Mouse (Mus musculus): ENCODE results near the gene Sgip1. TPM values are rescaled to one million over a fixed set of nuclear protein-coding genes. Genes with fewer than 3 reads are reported as not detected.

Gene Sgip1
- total and polyA plus RNA-seq, 2 experiments from 2014 or later: 0.97 TPM; not detected in 1

DNA sequence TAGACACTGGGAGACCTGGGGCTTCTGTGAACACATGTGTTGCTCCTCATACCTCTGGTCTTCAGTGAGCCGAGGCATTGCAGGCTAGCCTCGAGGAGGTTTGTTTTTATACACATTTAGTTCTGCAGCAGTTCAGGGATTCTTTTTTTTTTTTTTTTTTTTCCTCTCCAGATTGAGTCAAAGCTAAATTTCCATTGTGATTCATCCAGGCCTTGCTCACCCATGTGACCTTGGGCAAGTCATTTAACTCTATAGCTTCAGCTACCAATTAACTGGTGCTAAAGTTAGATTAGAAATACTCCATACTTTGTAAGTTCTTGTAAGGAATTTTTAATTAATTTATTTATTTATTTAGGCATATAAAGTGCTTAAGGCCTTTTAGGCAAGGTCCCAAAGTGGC, 145.4 kb downstream of the Sgip1 start:
- TF ChIP-seq CTCF (IDR thresholded peaks at IDR 0.05; ENCODE audit: low read depth) (no peak), EP300 (IDR thresholded peaks at IDR 0.05; ENCODE audit: low read depth) (no peak)
- no peaks in the 10 kb centered on the region for H3K9me3 ChIP-seq (replicated peaks; ENCODE audit: control insufficient read depth, low read length)
- ATAC-seq (ENCODE audit: insufficient read depth, low read depth) (no peak), DNase-seq (ENCODE audit: low spot score) (no peak)
- H3K4me3 ChIP-seq (ENCODE audit: low read depth, low read length): no peak overlapping the region
- H3K36me3 ChIP-seq (replicated peaks; ENCODE audit: control insufficient read depth, insufficient read depth, low read length): no peaks in the 10 kb centered on the region
- no peak overlapping the region for H3K4me2 ChIP-seq (ENCODE audit: low read depth, low read length)
- H3K4me1 ChIP-seq (ENCODE audit: control insufficient read depth, insufficient read depth): no peaks in the 10 kb centered on the region
- no peak overlapping the region for H3K9ac ChIP-seq (replicated peaks; ENCODE audit: low read depth, low read length)
- 53% methylated on average over 2 of the region's 2 CpGs for WGBS
- no peaks in the 10 kb centered on the region for H3K27me3 ChIP-seq (ENCODE audit: control insufficient read depth, insufficient read depth, low read length)
- no peak overlapping the region for H3K27ac ChIP-seq (ENCODE audit: low read depth)

DNA sequence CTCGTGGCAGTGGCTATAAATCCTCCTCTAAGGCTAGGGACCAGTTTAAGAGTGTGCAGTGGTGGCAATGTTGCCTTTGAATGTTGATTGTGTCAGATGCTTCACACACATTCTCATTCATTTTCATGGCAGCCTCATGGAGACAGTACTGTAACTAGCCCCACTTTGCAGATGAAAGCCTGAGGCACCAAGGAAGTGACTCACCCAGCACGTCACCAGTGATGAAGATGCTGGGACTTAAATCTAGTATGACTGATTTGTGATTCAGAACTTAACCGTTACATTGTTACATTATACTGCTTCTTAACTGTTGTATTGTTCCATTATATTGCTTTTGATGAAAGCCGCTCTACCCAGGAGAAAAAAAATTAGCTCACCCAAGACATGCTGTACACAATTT, 145.8 kb downstream of the Sgip1 start:
- Histone ChIP-seq H3K4me2 (ENCODE audit: low read depth, low read length) (no peak overlapping the region), H3K4me1 (ENCODE audit: control insufficient read depth, insufficient read depth) (no peaks in the 10 kb centered on the region), H3K9me3 (replicated peaks; ENCODE audit: control insufficient read depth, low read length) (no peaks in the 10 kb centered on the region), H3K27me3 (ENCODE audit: control insufficient read depth, insufficient read depth, low read length) (no peaks in the 10 kb centered on the region), H3K27ac (ENCODE audit: low read depth) (no peak overlapping the region), H3K9ac (replicated peaks; ENCODE audit: low read depth, low read length) (no peak overlapping the region), H3K4me3 (ENCODE audit: low read depth, low read length) (no peak overlapping the region), H3K36me3 (replicated peaks; ENCODE audit: control insufficient read depth, insufficient read depth, low read length) (no peaks in the 10 kb centered on the region)
- DNase-seq (ENCODE audit: low spot score) (no peak), ATAC-seq (ENCODE audit: insufficient read depth, low read depth) (no peak)
- no peak for TF ChIP-seq CTCF (IDR thresholded peaks at IDR 0.05; ENCODE audit: low read depth)
- TF ChIP-seq EP300 (IDR thresholded peaks at IDR 0.05; ENCODE audit: low read depth): no peak
- 83% methylated on average over 4 of the region's 4 CpGs for WGBS

DNA sequence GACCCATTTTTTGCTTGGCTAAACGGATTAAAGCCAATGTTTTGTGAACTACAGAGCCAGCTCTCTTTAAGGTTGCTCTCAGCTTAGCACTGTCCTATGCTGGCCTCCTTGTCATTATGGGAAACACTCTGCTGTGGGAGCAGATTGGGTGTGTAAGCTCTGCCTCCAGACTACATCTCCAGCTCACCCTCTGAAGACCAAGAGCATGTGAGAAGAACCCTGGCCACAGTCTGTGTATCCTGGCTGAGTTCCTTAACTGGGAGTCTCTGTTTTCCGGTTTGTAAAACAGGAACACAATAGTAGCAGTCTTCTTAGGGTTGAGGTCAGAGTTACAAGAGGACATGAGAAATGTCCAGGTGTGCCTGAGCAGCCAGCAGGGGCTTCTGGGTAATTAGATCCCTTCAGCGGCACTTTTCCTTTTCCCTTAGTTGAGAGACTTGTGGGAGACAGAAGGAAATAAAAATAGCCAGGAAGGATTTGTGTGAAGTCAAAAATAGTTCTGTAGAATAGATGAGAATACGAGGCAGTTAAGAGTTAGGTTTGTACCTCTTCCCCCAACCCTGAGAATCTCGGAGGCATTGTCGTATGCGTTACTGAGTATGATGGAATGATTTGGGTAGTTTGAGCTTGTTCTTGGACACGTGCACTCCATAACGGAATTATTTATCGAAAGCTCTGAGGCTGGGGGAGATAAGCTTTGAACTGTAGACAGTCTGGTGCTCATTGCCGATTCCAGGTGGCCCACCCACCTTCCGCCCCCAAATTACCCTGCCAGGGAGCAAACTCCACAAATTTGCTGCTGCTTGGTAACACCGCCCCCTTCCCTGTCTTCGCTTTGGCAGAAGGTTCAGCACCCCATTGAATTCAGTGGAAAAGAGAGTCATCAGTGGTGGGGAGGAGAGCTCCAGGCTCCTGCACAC, 146.9 kb downstream of the Sgip1 start:
- Histone ChIP-seq H3K27ac (ENCODE audit: low read depth) (no peak overlapping the region), H3K36me3 (replicated peaks; ENCODE audit: control insufficient read depth, insufficient read depth, low read length) (no peaks in the 10 kb centered on the region), H3K9me3 (replicated peaks; ENCODE audit: control insufficient read depth, low read length) (no peaks in the 10 kb centered on the region), H3K27me3 (ENCODE audit: control insufficient read depth, insufficient read depth, low read length) (no peaks in the 10 kb centered on the region), H3K9ac (replicated peaks; ENCODE audit: low read depth, low read length) (no peak overlapping the region), H3K4me2 (ENCODE audit: low read depth, low read length) (no peak overlapping the region), H3K4me1 (ENCODE audit: control insufficient read depth, insufficient read depth) (no peaks in the 10 kb centered on the region), H3K4me3 (ENCODE audit: low read depth, low read length) (no peak overlapping the region)
- 66% methylated on average over 14 of the region's 14 CpGs for WGBS
- TF ChIP-seq CTCF (IDR thresholded peaks at IDR 0.05; ENCODE audit: low read depth) (no peak), EP300 (IDR thresholded peaks at IDR 0.05; ENCODE audit: low read depth) (no peak)
- ATAC-seq (ENCODE audit: insufficient read depth, low read depth) (no peak), DNase-seq (ENCODE audit: low spot score) (no peak)

DNA sequence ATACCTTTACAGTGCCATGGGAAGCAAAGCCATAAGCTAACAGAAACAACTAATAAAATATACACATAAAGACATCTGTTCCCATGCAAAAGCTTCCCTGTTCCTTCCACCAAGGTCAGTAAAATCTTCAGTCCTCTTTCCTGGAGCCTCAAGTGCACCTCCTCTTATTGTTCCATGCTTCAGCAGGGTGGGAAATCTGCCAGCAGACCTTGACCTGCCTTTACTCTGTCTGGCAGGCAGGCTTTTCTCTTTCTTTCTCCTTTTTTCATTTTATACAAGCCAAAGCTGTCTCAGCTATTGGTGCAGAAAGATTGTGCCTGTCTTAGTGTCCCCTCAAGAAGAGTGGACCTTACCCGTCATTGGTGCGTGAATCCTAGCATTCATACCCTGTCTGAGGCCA, 154.8 kb downstream of the Sgip1 start:
- no peak overlapping the region for H3K4me3 ChIP-seq (ENCODE audit: low read depth, low read length)
- H3K9ac ChIP-seq (replicated peaks; ENCODE audit: low read depth, low read length): no peak overlapping the region
- no peak overlapping the region for H3K4me2 ChIP-seq (ENCODE audit: low read depth, low read length)
- H3K9me3 ChIP-seq (replicated peaks; ENCODE audit: control insufficient read depth, low read length): peaks cover 8% of the 10 kb centered on the region; the same call in 1 of the 2 replicates
- H3K36me3 ChIP-seq (replicated peaks; ENCODE audit: control insufficient read depth, insufficient read depth, low read length): no peaks in the 10 kb centered on the region
- no peaks in the 10 kb centered on the region for H3K27me3 ChIP-seq (ENCODE audit: control insufficient read depth, insufficient read depth, low read length)
- no peak for DNase-seq (ENCODE audit: low spot score)
- ATAC-seq (ENCODE audit: insufficient read depth, low read depth): no peak
- 98% methylated on average over 2 of the region's 2 CpGs for WGBS
- H3K27ac ChIP-seq (ENCODE audit: low read depth): no peak overlapping the region
- TF ChIP-seq CTCF (IDR thresholded peaks at IDR 0.05; ENCODE audit: low read depth): no peak
- no peak for TF ChIP-seq EP300 (IDR thresholded peaks at IDR 0.05; ENCODE audit: low read depth)
- no peaks in the 10 kb centered on the region for H3K4me1 ChIP-seq (ENCODE audit: control insufficient read depth, insufficient read depth)

- Histone ChIP-seq H3K27me3 (ENCODE audit: control insufficient read depth, insufficient read depth, low read length) (no peaks in the 10 kb centered on the region), H3K9ac (replicated peaks; ENCODE audit: low read depth, low read length) (no peak overlapping the region), H3K36me3 (replicated peaks; ENCODE audit: control insufficient read depth, insufficient read depth, low read length) (no peaks in the 10 kb centered on the region), H3K9me3 (replicated peaks; ENCODE audit: control insufficient read depth, low read length) (peaks cover 8% of the 10 kb centered on the region; the same call in 1 of the 2 replicates), H3K4me2 (ENCODE audit: low read depth, low read length) (no peak overlapping the region), H3K27ac (ENCODE audit: low read depth) (no peak overlapping the region), H3K4me1 (ENCODE audit: control insufficient read depth, insufficient read depth) (no peaks in the 10 kb centered on the region), H3K4me3 (ENCODE audit: low read depth, low read length) (no peak overlapping the region)
- DNase-seq (ENCODE audit: low spot score) (no peak), ATAC-seq (ENCODE audit: insufficient read depth, low read depth) (no peak)
- no peak for TF ChIP-seq CTCF (IDR thresholded peaks at IDR 0.05; ENCODE audit: low read depth)
- TF ChIP-seq EP300 (IDR thresholded peaks at IDR 0.05; ENCODE audit: low read depth): no peak
- WGBS: 64% methylated on average over 4 of the region's 4 CpGs
Measured at GRCm38 (mm10) chr4:102898987-102899386, 157.9 kb downstream of the Sgip1 start.

All from heart, postnatal 0 days (tissue).